Mouse (Mus musculus): ENCODE results near the gene Ubtd2.
"Not testable (repeated sequence)": the region's sequence is repeated elsewhere in the genome, so short reads cannot be mapped to it uniquely, and the experiment has no call there.

The Ubtd2 gene

GRCm38 (mm10) chr11:32471925-32472324 is 16.8 kb downstream of the Ubtd2 start:
- no peak for DNase-seq

GRCm38 (mm10) chr11:32474725-32475124 is 19.6 kb downstream of the Ubtd2 start:
- DNase-seq, result no peak

- DNase-seq, result no peak
Observed at GRCm38 (mm10) chr11:32475487-32476236, 20.5 kb downstream of the Ubtd2 start.

- DNase-seq, result no peak
Observed at GRCm38 (mm10) chr11:32481525-32481924, 26.4 kb downstream of the Ubtd2 start.

- no peak for DNase-seq
Observed at GRCm38 (mm10) chr11:32485290-32485689, 30.1 kb downstream of the Ubtd2 start.

GRCm38 (mm10) chr11:32486621-32487020 is 31.5 kb downstream of the Ubtd2 start:
- DNase-seq, result no peak

DNA sequence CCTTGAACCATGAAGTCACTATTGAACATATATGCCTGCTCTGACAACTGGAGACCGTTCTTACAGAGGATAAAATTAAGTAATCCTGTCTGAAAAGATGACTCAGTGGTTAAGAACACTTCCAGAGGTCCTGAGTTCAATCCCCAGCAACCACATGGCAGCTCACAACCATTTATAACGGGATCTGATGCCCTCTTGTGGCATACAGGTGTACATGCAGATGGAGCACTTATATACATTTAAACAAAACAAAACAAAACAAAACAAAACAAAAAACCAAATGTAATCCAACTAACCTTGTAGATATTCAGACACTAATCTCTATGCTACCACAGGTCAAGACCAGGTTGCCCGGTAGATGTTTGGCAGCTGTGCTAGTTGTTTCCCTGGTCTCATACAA is 32.3 kb downstream of the Ubtd2 start:
- no peak for DNase-seq

DNA sequence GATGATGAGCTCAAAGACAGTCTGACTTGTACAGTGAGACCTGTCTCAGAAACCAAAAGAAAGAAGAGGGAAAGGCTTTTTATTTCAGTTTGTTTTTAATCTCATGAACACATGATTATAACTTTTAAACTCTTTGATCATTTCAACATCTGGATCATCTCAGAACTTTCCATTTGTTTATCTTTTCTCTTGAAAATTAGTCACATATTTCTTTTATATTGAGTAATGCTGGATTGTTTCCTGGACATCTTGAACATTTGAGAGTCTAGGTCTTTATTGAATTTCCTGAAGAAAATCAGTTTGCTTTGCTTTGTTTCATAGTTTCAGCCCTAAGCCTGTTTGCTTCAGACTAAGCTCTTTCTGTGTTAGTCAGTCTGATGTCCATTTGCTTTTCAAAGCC is 33.2 kb downstream of the Ubtd2 start:
- DNase-seq, result no peak

DNA sequence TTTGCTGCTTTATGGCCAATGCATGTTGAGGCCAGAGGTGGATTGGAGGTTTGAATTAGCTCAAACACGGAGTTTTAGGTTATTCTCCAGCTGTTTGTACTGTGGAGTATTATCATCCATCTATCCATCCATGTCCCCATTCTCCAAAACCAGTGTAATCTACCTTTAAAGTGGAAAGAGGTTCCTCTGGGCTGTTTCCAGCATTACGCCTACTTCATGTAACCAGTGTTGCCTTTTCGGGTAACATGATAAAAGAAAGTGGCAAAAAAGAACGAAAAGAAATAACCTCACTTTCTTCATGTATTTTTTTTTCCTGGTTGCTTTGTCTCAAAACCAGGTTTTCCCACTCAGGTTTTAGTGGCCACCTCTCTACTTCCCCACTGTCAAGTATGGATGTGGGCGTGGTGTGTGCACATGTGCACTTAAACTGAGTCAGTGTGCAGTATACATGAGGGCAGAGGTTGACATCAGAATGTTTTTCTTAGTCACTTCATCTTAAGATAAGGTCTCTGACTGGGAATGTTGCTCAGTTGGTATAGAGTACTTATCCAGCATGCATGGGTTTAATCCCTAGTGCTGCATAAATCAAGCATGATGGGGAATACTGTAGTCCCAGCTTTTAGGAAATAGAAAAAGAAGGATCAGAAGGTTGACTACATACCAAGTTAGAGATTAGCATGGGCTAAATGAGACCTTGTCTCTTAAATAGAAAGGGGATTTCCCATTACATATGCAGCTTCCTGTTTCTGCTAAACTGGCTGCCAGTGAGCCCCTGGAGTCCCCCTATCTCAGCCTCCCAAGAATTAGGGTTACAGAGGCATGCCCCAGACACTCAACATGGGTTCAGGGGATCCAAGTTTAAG is 33.9 kb downstream of the Ubtd2 start:
- no peak for DNase-seq

DNA sequence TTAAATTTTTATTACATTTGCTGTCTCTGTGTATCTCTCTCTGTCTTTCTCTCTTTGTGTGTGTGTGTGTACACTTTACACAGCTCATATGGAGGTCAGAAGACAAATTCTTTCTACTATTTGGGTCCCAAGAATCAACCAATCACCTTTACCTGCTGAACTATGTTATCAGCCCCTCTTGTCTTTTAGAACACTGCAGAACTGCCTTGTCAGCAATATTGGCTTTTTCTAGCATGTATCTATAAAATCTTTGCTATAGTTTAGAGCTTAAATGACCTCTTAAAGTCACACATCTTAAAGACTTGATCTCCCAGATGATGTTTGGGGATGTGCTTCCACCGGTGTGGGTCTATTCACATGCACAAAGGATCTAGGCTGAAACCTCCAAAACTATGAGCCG is 35.9 kb downstream of the Ubtd2 start:
- no peak for DNase-seq

GRCm38 (mm10) chr11:32493312-32493711 is 38.1 kb downstream of the Ubtd2 start:
- no peak for DNase-seq

GRCm38 (mm10) chr11:32495283-32495682 is 40.1 kb downstream of the Ubtd2 start:
- DNase-seq, result no peak

GRCm38 (mm10) chr11:32498757-32499535 is 43.8 kb downstream of the Ubtd2 start:
- peak; percentile 52 for DNase-seq

- DNase-seq, result no peak
Observed at GRCm38 (mm10) chr11:32499931-32500330, 44.8 kb downstream of the Ubtd2 start.

GRCm38 (mm10) chr11:32503711-32504110 is 48.5 kb downstream of the Ubtd2 start:
- no peak for DNase-seq

DNA sequence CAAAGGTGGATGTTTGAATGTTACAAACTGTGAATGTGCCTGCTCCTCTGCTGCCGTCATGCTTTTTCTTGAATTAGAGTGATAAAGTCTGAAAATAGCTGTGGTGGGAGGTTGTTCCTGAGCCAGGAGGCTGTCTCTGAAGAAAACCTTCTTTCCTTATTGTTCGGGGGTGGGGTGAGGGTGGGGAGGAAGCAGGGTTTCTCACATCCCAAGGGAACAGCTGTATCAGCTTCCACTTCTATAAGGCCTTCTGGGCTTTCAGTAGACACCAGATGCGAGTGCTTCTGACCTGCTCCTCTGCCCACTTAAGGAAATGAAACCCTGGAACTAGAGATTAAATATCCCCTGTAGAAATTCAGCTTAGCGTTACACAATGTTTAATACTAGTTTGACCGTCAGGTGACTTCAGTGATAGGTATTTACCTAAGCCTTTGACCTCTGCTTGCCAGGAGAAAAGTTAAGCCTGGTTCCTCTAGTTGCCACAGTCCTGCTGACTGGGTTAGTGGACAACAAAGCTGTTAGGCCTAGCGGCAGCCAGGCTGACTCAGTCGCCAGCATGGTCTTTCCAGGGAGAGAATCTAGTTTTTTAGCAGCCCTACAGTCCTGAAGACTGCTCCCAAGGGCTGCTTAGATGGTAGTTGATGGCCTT is 50.0 kb downstream of the Ubtd2 start:
- DNase-seq, result no peak

DNA sequence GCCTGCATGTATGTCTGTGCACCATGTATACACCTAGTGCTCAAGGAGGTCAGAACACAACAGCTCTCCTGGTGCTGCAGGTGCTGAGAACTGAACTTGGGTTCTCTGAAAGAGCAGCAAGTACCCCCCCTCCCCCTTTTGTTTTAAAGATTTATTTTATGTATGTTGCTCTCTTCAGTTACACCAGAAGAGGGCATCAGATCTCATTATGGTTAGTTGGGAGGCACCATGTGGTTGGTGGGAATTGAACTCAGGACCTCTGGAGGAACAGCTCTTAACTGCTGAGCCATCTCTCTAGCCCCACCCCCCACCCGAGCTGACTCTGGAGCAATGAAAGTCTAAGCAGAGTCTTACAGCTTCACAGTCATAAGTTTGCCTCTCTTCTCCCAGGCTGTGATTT is 55.8 kb downstream of the Ubtd2 start:
- DNase-seq, result no peak

GRCm38 (mm10) chr11:32514853-32515252 is 59.7 kb downstream of the Ubtd2 start:
- not testable (repeated sequence) for DNase-seq

GRCm38 (mm10) chr11:32516091-32516490 is 60.9 kb downstream of the Ubtd2 start:
- no peak for DNase-seq

DNA sequence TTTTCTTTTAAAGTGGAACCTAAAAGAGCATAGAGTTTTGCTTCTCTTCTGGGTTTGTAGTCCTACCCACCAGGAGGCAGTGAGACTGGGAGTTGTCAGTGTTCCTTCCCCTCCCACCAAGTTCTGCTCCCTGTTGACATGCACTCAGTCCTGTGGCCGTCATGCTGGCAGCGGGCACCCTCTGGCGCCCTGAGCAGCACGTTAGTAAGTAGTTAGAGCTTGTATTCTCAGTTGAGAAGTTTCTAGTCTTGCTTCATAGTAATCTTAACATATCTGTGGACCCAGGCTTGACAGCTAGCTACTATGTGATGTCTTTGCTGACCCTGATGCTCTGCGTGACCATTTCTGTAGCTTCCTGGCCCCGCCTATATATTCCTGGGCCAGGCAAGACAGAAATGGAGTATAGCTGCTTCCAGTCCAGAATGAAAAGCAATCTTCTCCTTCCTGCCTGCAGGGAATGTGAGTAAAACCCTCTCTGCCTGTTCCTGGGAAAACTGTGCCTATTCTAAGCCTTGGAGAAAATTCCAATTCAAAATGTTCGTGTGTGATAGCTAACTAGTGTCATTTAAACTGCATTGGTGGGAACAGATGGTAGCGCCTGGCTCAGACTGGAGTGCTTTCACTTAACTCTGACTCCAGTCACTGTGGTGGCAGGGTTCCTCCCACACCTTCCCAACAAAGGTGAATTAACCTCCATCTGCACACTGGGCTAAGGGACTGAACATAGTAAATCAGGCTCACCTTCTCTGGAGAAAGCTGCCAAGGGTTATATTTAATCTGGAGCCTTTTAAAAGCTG is 61.9 kb downstream of the Ubtd2 start:
- no peak for DNase-seq

DNA sequence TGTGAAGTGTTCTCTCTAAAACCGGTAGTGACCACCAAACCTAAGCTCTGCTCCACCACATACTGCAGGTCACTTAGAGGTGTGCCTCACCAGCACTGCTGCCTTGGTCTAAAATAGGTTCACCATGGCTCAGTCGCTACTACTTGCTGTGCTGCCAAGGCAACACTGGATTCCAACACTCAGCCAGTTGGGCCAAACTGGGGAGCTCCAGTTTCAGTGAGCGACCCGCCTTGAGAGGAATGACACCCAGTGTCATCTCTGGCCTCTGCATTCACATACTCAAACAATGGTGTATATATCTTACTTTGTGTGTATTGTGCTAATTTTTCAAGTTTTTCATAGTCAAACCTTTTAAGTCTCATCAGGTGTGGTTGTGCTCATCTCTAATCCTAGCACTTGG is 63.6 kb downstream of the Ubtd2 start:
- no peak for DNase-seq

GRCm38 (mm10) chr11:32519354-32519753 is 64.2 kb downstream of the Ubtd2 start:
- DNase-seq, result no peak

Measured in kidney, postnatal 14 days (tissue).